Comparison of ENCODE assay signal across 13 mouse cellular contexts in the genomic region with DNA sequence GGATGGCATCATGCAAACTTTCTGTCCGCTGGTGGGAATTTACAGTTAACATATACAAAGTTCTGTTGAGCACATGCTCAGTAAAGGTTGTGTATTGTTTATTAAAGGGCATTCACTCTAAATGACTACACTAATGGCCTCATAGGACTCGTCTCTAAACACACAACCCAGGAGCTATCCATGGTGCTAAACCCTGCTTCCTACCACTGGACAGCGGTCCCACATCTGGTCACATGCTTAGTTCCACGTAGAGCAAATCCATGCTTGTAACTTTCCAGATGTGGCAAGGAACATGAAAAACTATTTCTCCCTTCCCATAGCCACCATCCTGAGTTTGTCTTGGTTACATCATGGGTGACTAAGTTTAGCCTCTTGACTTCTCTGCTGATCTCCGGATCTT. TPM values are rescaled to one million over a fixed set of nuclear protein-coding genes. Genes with fewer than 3 reads are reported as not detected.
A peak's percentile ranks its signal among the peaks of the same experiment; 100 is the strongest.
DNase-seq lines count a peak whose midpoint lies in the region.
"Had no signal": no experiment of that assay in that cellular context is flagged by ENCODE, and none has a peak within 500 bp of the region (broad histone marks: within the 10 kb centered on the region; RNA-seq: fewer than 3 reads in every experiment).

No protein-coding gene starts in this region.

- intact Hi-C loops in heart, postnatal 25 days (cut with DNase I) = no loop called here
- intact Hi-C loops in gastrocnemius, postnatal 36 days (cut with DNase I) = no loop called here

- DNase-seq in heart, postnatal 4 days = peak; percentile 65
- DNase-seq in heart, postnatal 25 days (ENCODE audit: low spot score) = no peak
- peak; percentile 11 for DNase-seq in thymus, postnatal 4 days
- DNase-seq in thymus, postnatal 0 days (ENCODE audit: low spot score) = no peak
- DNase-seq in embryo, embryonic 9.5 days (ENCODE audit: extremely low spot score) = peak; percentile 39
- DNase-seq in retina, embryonic 14.5 days (ENCODE audit: low spot score) = peak; percentile 59
- no peak for DNase-seq in Muller cell, postnatal 12 days (ENCODE audit: inconsistent ontology term)
- no peak for DNase-seq in gastrocnemius, postnatal 36 days
- DNase-seq: thymus, postnatal 14 days had no signal

RNA-seq across cellular contexts. Expression of a gene that starts 6.2 kb away (rescaled TPM):
- total RNA-seq in heart, postnatal 4 days (2021) = 10 to 100 TPM; 23.8 to 25.0 TPM
- total RNA-seq in heart, postnatal 25 days (2021) = 10 to 100 TPM; 24.6 to 34.6 TPM
- 12.2 and 14.0 TPM in 2 replicates for polyA plus RNA-seq in thymus, postnatal 0 days (2015; fragmentation: Nextera tagmentation; extraction: Ambion mirVana)
- total RNA-seq in gastrocnemius, postnatal 36 days (2021) = 10 to 100 TPM; 17.3 to 19.3 TPM

RNA-seq across cellular contexts. Expression of a gene that starts 7.0 kb away (rescaled TPM):
- not detected for total RNA-seq in heart, postnatal 4 days (2021)
- not detected for total RNA-seq in heart, postnatal 25 days (2021)
- not detected in 2 replicates for polyA plus RNA-seq in thymus, postnatal 0 days (2015; fragmentation: Nextera tagmentation; extraction: Ambion mirVana)
- not detected for total RNA-seq in gastrocnemius, postnatal 36 days (2021)
- total RNA-seq: G1E; gastrocnemius, postnatal 4 days had no signal
- polyA plus RNA-seq: G1E; inflammation-experienced regulatory T-cells, adult 6 months; limb, embryonic 13.5 days had no signal

Comparison
In these comparisons a context has a peak if more than half of its experiments do, and no peak if none do; other contexts are left out.
1. DNase-seq: peak in heart, postnatal 4 days (single experiment), thymus, postnatal 4 days (single experiment), embryo, embryonic 9.5 days (single experiment) and retina, embryonic 14.5 days (single experiment); none in heart, postnatal 25 days (single experiment), thymus, postnatal 0 days (single experiment), Muller cell, postnatal 12 days (single experiment) and gastrocnemius, postnatal 36 days (0 of 2).